15 mouse cellular contexts compared by ENCODE assay signal in genomic region chr15:8767624-8768571, GRCm38 (mm10). TPM values are rescaled to one million over a fixed set of nuclear protein-coding genes. Genes with fewer than 3 reads are reported as not detected.
"Had no signal": no experiment of that assay in that cellular context is flagged by ENCODE, and none has a peak within 500 bp of the region (broad histone marks: within the 10 kb centered on the region; RNA-seq: fewer than 3 reads in every experiment).

No protein-coding gene starts in this region.

- DNase-seq: kidney, adult 8-10 months; lung, embryonic 14.5 days; lung, postnatal 14 days; midbrain, embryonic 14.5 days; right cerebral cortex, postnatal 4 days; spleen, adult 18-20 months; thymus, postnatal 36 days had no signal

- H3K4me2 ChIP-seq: limb, embryonic 15.5 days; lung, embryonic 14.5 days had no signal

- H3K27me3 ChIP-seq: limb, embryonic 15.5 days had no signal

- H3K9ac ChIP-seq: limb, embryonic 15.5 days; lung, embryonic 14.5 days had no signal

- H3K36me3 ChIP-seq: limb, embryonic 15.5 days had no signal

- H3K27ac ChIP-seq: kidney, postnatal 0 days; limb, embryonic 15.5 days; macrophage had no signal

- H3K4me1 ChIP-seq: limb, embryonic 15.5 days had no signal

- H3K9me3 ChIP-seq: limb, embryonic 15.5 days had no signal

- H3K4me3 ChIP-seq: limb, embryonic 15.5 days; myocyte had no signal

- ATAC-seq: hindbrain, embryonic 16.5 days; inflammation-experienced regulatory T-cells, adult 6 months; intestine, postnatal 0 days had no signal

RNA-seq across cellular contexts. Expression of gene Slc1a3, which starts 57.3 kb away (rescaled TPM):
- total RNA-seq: neutrophil, adult 5-6 weeks had no signal
